Mouse (Mus musculus): ENCODE measurements around the gene Mpp3.

The Mpp3 gene

DNA sequence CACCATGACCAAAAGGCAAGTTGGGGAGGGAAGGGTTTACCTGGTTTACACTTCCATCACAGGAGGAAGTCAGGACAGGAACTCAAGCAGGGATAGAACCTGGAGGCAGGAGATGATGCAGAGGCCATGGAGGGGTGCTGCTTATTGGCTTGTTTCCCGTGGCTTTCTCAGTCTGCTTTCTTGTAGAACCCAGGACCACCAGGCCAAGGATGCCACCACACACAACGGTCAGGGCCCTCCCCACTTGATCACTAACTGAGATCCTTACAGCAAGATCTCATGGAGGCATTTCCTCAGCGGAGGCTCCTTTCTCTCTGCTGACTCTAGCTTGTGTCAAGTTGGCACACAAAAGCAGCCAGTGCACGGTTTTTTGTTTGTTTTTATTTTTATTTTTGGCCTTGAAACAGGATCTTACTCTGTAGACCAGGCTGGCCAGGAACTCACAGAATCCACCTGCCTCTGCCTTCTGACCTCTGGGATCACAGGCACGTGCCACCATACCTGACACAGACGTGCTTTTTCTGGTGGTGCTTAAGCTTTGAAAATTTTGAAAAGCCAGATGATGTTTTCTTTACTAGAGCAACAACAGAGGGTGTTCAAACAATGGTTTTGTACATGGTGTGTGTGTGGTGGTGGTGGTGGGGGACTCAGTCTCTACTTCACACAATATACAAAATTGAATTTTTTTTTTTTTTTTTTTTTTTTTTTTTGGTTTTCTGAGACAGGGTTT lies at the start of gene Mpp3:
Gene Mpp3, minus strand, starts transcription at position 375 of the 730 bp plus-strand sequence.
- DNase-seq (ENCODE audit: low spot score), result no peak

DNA sequence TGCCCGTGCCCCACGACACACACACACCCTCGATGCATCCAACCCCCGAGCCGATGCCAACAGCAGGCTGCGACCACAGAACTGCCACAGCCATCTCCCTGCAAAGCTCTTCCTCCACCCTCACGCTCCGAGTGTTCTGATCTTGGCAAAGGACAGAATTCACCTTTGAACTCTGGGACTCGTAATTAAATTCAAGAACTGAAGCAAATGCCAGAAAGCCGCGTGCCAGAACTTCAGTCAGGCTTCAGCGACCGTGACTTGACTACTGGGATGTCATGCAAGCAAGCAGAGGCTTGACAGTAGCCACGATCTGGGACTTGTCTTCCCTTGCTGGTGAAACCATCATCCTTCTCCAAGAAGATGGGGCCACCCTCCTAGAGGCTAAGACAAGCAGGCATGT lies 45.5 kb upstream of the Mpp3 start:
- DNase-seq (ENCODE audit: low spot score), result no peak

- no peak for DNase-seq (ENCODE audit: low spot score)
Observed at GRCm38 (mm10) chr11:102072729-102073128, 44.5 kb upstream of the Mpp3 start.

DNA sequence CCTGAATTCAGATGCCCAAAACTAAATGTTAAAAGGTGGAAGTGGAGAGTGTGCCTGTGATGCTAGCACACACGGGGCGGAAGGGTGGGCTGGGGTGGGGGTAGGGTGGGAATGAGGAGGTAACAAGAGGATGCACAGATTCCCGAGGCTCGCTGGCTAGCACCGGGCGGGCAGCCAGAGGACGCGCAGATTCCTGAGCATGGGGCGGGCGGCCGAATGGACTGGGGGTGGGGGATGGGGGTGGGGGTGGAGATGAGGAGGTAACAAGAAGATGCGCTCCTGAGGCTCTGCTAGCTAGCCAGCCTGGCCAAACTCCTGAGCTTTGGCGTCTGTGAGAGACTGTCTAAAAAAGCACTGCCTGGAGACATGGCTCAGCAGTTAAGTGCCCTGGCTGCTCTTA lies 42.2 kb upstream of the Mpp3 start:
- no peak for DNase-seq (ENCODE audit: low spot score)

GRCm38 (mm10) chr11:102069633-102070032 lies 41.4 kb upstream of the Mpp3 start:
- DNase-seq (ENCODE audit: low spot score), result no peak

DNA sequence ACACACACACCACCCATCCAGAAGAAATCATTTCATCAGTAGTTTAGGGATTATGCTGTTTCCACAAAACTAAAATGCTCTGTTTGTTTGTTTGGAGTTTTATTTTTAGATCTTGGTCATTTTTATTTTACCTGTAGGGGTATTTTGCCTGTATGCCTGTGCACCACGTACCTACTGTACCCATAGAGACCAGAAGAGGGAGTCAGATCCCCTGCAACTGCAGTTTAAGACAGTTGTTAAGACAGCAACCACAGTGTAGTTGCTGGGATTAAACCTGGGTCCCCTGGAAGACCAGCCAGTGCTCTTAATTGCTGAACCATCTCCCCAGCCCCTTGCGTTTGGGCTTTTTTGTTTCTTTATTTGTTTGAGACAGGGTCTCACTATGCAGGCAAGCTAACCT lies 40.7 kb upstream of the Mpp3 start:
- DNase-seq (ENCODE audit: low spot score), result no peak

- no peak for DNase-seq (ENCODE audit: low spot score)
Observed at GRCm38 (mm10) chr11:102063076-102063475, 34.8 kb upstream of the Mpp3 start.

DNA sequence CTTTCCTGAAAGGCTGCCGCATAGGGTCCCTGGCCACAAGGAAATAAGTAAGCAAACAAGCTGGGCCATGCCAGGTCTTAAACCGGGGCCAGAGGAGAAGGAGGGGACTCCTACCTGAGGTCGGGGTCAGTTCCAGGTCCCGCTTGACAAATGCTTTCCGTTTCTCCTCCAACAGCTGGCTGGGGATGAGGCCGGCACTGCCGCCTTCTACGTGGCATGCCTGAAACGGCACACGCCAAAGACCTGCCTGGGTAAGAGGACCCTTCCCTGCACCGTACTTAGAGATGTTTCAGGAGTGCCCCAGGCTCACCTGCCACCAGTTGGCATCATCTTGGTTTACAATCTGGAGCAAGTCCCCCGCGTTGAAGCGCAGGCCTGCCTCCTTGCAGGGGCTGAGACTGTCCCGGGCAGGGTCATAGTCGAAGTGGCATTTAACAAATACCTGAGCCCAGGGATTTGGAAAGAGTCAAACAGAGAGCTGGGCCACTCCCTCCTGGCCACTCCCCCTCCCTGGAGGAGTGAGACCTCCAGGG lies 33.7 kb upstream of the Mpp3 start:
- DNase-seq (ENCODE audit: low spot score), result no peak

DNA sequence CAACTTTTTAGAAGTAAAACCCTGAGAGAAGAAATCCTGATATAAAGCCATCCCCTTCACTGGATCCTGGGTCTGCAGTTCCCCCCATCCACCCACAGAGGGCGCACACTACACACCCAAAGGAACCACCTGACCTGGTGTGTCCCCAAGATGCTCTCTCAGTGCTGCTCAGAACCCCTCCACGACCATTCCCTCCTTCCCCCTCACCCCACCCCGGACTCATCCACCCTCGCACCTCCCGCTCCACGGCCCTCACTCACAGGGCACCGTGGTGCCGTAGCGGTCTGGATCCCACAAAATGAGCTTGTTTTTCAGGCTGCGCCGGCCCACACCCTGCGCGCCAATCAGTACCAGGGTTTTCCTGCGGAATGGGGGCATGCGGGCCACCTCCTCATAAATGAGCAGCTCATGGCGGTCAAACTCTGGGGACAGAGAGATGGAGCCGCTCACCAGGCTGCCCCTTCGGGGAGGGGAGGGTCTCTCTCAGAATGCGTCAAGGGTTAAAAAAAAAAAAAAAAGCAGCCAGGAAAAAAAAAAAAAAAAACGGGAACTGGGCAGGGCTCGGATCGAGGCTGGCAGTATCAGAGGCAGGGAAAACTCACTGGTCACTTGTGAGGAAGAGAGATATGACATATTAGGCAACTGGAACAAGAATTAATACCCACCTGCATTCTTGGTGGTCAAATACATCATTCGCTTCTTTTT lies 33.1 kb upstream of the Mpp3 start:
- peak; percentile 73 for DNase-seq (ENCODE audit: low spot score)

GRCm38 (mm10) chr11:102053847-102054246 lies 25.6 kb upstream of the Mpp3 start:
- DNase-seq (ENCODE audit: low spot score), result no peak

DNA sequence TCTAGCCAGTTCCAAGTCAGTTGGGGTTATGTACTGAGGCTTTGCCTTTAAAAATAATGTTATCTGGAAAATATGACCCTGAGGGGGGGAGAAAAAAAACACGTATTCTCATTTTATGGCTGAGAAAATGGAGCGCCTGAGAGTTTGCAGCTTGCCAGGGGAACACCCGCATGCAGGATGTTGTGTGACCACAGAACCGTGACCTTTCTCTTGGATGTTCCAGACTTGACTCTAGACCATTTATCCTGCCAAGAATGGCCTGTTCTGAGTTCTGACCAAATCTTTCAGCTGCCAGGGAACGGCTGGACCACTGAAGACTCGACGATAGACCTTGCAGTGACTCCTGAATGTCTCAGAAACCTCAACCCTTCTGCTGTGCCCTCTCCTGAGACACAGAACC lies 24.9 kb upstream of the Mpp3 start:
- DNase-seq (ENCODE audit: low spot score), result no peak

DNA sequence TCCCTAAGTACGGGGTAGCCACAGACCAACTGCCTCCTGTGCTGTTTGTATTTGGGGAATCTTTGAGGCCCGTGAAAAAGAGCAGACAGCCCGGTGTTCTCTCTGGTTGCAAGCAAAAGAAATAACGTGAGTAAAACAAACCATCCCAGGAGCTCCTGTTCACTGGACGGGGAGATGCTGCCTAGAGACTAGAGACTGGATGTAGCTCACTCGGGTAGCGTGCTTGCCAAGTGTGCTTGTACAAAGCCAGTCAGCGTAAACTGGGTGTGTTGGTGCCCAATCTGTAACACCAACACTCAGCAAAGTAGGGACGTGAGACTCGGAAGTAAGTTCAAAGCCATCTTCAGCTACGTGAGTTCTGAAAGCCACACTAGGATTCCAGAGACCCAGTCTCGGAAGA lies 24.4 kb upstream of the Mpp3 start:
- DNase-seq (ENCODE audit: low spot score), result no peak

GRCm38 (mm10) chr11:102051954-102052353 lies 23.7 kb upstream of the Mpp3 start:
- no peak for DNase-seq (ENCODE audit: low spot score)

DNA sequence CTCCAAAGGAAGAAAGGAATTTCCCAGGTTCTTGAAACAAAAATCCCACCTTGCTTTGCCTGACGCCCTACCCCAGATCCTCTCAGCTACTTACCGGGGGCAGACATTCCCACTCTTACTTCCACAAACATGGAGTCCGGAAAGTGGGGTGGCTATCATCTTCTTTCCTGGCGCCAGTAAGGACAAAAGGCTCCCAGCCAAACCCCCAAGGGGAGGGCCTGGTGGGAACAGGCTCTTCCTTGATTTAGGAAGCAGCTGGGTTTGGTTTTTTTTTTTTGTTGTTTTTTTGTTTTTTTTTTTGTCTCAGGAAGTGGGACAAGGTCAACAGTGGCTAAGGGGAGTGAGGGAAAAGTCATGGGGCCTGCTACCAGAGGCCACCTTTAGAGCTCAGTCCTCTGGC lies 23.3 kb upstream of the Mpp3 start:
- no peak for DNase-seq (ENCODE audit: low spot score)

DNA sequence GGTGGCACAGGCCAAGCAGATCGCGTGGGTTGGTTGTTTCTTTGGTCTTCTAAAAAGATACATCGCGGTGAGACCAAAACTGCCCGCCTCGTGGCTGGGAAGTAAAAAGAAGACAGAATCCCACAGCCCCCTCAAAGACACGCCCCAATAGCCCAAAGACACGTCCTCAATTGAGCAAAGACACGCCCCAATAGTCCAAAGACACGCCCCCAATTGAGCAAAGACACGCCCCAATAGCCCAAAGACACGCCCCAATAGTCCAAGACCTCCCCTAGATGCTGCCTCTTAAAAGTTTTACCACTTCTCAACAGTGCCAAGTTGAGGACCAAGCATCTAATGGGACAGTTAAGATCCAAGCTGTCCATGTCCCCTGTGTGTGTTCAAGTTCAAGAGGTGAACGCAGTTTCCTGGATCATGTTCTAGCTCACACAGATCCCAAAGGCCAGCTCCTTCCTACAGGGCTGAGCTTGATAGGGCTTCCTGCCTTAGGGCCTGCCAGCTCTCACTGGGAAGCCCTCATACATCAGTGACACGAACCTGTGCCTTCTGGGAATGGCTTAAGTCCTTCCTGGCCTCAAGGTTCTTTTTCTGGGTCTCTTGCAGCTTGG lies 21.7 kb upstream of the Mpp3 start:
- DNase-seq (ENCODE audit: low spot score), result no peak

GRCm38 (mm10) chr11:102046607-102047006 lies 18.3 kb upstream of the Mpp3 start:
- no peak for DNase-seq (ENCODE audit: low spot score)

DNA sequence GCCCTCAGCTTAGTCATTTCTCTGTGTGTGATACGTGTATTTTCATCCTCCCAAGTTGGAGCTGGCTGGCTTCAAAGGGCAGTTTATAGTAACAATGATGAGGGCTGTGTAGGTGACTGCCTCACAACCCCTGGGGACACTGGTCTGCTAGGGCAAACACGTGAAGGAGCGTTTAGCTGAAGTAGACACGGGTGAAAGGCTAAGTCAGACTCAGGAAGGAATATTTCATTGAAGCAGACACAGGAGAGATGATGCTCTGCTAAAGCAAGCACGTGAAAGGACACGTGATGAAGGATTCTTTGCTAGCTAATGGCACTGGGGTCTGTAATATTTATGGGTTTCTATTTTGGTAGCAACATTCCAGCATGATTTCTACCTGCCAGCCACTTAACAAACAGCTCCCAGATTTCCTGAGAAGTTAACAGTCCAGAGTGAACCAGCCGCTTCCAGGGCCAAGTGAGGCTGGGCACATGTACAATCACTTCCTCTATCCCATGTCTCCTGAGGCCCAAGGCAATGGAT lies 16.5 kb upstream of the Mpp3 start:
- no peak for DNase-seq (ENCODE audit: low spot score)

GRCm38 (mm10) chr11:102043381-102043780 lies 15.1 kb upstream of the Mpp3 start:
- DNase-seq (ENCODE audit: low spot score), result no peak

DNA sequence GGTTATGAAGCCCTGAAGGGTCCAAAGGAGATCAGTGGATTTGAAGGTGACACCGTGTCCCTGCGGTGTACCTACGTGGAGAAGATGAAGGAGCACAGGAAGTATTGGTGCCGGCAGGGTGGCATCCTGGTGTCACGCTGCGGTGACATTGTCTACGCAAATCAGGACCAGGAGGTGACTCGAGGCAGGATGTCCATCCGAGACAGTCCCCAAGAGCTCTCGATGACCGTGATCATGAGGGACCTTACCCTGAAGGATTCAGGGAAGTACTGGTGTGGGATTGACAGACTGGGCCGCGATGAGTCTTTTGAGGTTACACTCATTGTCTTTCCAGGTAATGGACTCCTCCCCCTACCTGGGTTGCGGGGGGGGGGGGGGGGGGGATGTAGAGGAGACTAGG lies 14.7 kb upstream of the Mpp3 start:
- no peak for DNase-seq (ENCODE audit: low spot score)

DNA sequence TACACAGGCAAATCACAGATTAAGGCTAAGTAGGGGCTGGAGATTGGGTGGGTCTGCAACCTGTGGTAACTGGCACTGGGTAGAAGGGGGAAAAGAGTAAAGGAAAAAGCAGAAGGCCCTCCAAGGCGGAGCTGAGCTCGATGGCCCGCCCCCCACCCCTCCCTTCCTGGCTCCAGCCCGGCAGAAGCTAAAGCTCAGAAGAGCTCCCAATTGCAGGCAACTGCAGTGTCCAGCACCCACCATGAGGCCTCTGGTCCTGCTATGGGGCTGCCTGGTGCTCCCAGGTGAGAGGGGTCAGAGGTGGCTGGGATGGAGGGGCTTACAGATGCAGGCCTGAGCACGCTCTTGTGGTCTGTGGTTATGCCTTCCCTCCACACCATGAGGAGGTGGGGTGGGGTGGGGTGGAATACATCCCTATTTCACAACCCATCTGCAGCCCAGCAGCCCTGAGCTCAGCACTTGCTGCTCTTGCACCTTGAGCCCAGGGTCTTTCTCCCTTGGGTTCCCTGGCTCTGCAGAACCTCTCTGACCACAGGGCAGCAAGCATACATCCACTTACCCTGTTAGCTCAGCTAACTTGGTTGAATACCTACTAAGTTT lies 13.2 kb upstream of the Mpp3 start, which contains the start of gene Cd300lg:
Gene Cd300lg, plus strand, starts transcription at position 160 of the 600 bp plus-strand sequence.
- no peak for DNase-seq (ENCODE audit: low spot score)

DNA sequence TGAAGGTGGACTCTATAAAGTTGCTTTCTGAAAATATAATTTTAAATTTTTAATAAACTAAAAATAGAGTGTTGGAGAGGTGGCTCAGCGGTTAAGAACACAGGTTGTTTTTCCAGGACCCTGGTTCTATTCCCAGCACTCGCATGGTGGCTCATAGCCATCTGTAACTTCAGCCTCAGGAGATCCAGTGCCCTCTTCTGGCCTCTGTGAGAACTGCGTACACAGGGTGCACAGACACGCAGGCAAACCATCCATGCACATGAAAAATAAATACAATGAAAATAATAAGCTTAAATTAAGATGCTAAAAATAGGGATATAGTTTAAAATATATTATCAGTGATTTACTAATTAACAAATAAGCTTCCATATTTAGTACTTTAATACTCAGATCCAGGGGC lies 12.4 kb upstream of the Mpp3 start:
- no peak for DNase-seq (ENCODE audit: low spot score)

DNA sequence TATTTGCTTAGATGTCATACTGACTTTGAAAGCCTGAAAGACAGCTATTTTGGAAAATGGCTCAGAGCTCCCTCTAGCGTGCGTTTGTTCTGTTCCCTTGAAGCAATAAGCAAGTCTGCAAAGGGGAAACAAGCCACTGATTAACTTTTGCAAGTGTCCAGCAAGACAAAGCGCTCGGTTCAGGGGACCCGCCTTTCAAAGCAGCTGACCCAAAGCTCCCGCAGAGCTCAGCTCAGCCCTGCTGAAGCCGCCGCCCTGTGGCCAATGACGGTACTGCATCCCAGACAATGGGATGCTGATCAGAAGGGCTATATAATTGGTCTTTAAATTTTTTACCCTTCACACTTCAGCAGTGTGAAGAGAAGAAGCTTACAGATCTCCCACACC lies 11.9 kb upstream of the Mpp3 start:
- peak; percentile 89 for DNase-seq (ENCODE audit: low spot score)

Measured in ovary, postnatal 14 days (tissue).